Mouse (Mus musculus): ENCODE measurements around the gene Naip5. TPM values are rescaled to one million over a fixed set of nuclear protein-coding genes. Genes with fewer than 3 reads are reported as not detected.

The Naip5 gene
- 0.03 and 0.09 TPM in 2 replicates for polyA plus RNA-seq (2021; fragmentation: Nextera tagmentation)
- long read RNA-seq, experiment 1, partial matches to known transcripts, result 1 of 1 reads
- long read RNA-seq, experiment 1, other reads (novel, unspliced or antisense), result 0 of 1 reads
- long read RNA-seq, experiment 2, result 0 reads

DNA sequence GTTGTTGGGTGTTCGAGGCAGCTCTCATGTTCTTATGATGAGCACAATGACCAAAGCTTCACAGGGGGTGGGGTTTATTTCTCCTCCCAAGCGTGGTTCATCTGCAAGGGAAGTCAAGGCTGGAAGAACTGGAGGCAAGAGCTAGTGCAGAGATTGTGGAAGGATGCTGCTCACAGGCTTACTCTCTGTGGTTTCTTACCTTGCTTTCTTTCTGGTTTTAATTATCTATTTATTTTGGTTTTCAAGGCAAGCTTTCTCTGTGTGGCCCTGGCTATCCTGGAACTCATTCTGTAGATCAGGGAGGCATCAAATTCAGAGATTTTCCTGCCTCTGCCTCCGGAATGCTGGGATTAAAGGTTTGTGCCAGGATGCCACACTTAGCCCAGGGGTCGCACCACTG is at the start of gene Naip5:
TSS of gene Naip5 (minus strand) at position 101 of the 400 bp plus-strand sequence.

DNA sequence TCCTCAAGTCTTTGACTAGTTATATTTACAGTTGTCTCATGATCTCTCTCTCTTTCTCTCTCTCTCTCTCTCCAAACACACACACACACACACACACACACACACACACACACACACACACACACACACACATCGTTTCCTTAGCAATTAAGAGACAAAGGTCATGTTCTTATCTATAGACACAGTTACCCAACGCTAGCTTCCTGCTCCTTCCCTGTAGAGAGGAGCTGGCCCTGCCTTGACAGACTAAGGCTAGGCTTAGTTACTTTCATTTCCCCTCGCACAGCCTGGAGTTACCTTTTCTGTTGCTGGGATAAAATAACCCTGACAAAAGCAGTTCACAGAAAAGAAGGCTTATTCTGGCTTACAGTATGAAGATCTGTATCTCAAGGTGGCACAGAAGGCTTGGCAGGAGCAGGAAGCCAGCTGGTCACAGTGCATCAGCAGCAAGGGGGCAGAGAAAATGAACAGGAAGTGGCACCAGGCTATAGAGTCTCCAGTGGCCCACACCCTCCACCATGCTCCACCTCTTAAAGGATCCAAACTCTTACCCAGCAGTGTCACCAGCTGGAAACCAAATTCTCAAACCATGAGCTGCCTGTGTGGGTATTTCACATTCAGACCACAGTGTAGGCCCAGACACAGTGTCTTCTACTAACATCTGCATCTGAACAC is 44.3 kb downstream of the Naip5 start, which contains the start of gene Naip2:
TSS of gene Naip2 (minus strand) at position 434 of the 675 bp plus-strand sequence.

Other genes with a start within 250 kb of the Naip5 start
- 26.5 and 29.7 TPM in 2 replicates for gene Mccc2, start 230.7 kb downstream of the Naip5 start, polyA plus RNA-seq (2021; fragmentation: Nextera tagmentation)
- gene Bdp1, start 142.3 kb downstream of the Naip5 start, polyA plus RNA-seq (2021; fragmentation: Nextera tagmentation), result 4.8 and 6.7 TPM in 2 replicates
- gene Serf1, start 138.3 kb downstream of the Naip5 start, polyA plus RNA-seq (2021; fragmentation: Nextera tagmentation), result 69.4 and 71.0 TPM in 2 replicates
- 8.7 and 19.7 TPM in 2 replicates for gene Smn1, start 121.5 kb downstream of the Naip5 start, polyA plus RNA-seq (2021; fragmentation: Nextera tagmentation)
- gene Naip2, start 44.2 kb downstream of the Naip5 start, polyA plus RNA-seq (2021; fragmentation: Nextera tagmentation), result 0.34 and 0.44 TPM in 2 replicates
- gene Naip6, start 71.4 kb upstream of the Naip5 start, polyA plus RNA-seq (2021; fragmentation: Nextera tagmentation), result 0.03 and 0.06 TPM in 2 replicates
- gene Naip1, start 206.5 kb upstream of the Naip5 start, polyA plus RNA-seq (2021; fragmentation: Nextera tagmentation), result not detected in 2 replicates
- 23.2 and 28.8 TPM in 2 replicates for gene Gtf2h2, start 246.3 kb upstream of the Naip5 start, polyA plus RNA-seq (2021; fragmentation: Nextera tagmentation)